Mouse (Mus musculus) layer of hippocampus, adult 8-10 months (tissue): Measurements from ENCODE around the gene Hemgn. TPM values are rescaled to one million over a fixed set of nuclear protein-coding genes. Genes with fewer than 3 reads are reported as not detected.

Experiments
- DNase-seq, 2 experiments: peaks; one replicate each; pipeline ENCODE4 v3.0.0; 2022; ENCODE audit warnings: low spot score in 2 of 2
- total RNA-seq, 4 experiments: library from RNA; stranded (reverse); gene quantifications; 2 replicates each; pipeline ENCODE4 v1.2.4; 2022

Hemgn gene
- total RNA-seq, 4 experiments from 2014 or later, result not detected

DNA sequence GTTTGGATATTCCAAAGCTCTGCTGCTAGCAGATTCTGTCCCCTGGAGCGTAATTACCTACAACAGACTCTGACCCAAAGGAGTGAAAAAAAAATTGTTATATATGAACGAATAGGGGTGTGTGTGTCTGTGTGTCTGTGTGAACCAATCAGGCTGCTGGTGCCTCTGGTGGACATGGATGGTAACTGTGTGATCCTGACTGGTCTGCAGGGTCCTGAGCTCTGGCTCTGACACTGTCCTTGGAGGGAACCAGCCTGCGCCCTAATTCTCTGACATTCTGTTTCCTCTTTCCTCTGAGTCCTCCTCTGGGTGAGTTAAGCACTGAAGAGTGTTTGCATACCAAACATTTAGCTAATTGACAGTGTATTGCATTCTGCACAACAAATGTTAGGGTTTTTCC is 4.2 kb upstream of the Hemgn start:
- DNase-seq, result no peak

DNA sequence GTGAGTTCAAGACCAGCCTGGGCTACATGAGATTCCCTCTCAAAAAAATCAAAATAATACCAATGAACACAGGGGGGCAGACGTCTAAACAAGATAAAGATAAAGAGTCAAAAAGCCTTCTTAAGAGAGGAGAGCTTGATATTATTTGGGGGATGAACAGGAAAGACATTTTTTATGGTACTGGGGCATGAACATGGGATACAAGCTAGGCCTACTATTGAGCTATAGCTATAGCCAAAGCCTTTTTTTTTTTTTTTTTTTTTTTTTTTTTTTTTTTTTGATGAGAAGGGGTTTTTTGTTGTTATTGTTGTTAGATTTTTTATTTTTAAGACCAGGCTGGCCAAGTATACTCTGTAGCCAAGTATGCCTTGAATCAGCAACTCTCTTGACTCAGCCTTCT is 1.2 kb downstream of the Hemgn start:
- DNase-seq, result no peak

DNA sequence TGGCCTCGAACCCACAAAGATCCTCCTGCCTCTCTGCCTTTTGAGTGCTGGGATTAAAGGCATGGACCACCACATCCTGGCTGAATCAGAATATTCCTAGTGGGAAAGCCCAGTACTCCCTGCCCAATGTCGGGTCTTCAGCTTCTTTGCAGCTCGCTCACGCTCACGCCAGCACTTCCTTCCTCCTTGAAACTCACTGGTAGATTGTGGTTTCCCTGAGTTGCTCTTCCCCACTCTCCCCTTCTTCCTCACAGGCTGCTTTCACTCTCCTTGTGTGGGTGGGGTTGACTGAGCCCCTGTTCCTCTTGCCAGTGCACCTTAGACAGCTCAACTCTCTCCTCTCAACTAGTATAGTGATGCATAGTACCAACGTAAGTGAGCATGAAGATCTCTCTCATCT is 1.8 kb downstream of the Hemgn start:
- no peak for DNase-seq

DNA sequence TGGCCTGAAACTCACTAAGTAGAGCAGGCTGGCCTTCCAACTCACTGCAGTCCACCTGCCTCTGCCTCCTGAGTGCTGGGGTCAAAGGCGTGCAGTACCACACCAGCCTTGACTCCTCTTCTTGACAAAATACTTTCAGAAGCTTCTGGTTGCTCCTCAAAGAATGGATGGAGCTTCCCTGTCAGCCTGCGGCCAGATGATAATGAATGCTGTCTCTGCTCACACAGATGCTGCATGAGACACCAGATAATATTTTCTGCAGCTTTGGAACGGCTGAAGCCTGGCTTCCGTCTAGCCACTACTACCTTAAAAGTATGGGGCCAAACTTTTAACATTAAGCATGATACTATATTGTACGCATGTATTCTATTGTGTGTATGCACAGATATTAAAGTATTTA is 2.6 kb downstream of the Hemgn start:
- no peak for DNase-seq

DNA sequence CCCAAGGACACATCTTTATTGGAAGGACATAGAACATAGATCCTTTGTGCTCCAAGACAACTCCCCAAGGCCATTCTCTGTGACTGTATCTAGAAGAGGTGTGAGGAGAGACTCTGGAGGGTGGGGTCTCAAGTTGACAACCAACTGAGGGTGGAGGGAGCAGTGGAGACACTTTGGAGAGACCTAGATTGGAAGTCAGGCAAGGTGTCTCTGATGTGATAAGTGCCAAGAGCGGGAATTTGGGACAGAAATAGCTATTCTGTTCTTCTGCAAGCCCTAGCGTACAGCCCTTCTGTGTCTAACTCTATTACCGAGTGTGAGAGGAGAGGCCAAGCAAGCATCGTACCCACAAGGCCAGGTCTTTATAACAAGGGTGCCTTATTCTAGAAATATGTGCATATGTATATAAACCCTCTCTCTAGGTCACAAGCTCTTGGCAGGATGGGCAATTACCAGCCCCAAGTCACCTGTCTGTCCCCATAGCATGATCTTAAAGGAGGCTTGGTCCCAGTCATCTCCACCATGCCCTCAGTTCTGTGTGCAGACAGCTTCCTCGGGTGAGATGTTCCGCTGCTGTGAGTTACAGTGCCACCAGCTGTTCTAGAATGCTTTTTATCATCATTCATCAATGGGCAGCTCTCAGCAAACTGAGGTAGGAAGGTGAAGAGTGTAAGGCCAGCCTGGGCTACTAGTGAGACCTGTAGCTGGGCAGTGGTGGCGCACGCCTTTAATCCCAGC is 6.2 kb downstream of the Hemgn start:
- no peak for DNase-seq

DNA sequence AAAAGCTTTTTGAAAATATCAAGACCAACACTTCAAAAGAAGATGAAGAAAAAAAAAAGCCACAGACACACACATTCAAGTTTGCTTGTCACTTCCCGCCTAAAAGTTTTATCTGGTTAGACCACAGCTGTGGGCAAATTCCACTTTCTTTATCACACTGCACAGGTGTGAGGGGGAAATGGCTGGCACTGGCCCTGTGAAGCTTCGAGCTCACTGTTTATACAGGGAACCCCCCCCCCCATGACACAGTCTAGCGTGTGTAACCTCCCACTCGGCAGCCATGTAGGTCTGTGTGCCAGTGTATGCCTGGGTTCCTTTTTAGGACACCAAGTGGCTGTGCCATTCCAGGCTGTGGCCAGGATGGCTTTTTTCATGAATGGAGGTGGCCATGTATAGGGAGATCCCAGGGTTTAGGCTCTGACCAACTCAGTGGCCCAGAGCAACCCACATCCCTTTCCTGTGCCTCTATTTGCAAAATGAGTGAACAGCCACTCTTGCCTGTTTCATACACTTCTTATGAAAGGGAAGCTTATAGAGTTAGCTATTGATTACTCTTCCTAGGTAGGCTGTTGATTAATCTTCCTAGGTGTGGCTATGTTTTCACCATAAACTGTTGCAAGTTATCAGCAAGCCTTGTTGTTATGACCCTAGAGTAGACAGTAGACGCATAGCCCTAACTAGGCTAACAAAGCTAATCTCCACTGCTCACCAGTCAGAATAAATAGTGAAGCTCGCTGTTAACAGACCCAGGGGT is 9.1 kb downstream of the Hemgn start:
- no peak for DNase-seq

DNA sequence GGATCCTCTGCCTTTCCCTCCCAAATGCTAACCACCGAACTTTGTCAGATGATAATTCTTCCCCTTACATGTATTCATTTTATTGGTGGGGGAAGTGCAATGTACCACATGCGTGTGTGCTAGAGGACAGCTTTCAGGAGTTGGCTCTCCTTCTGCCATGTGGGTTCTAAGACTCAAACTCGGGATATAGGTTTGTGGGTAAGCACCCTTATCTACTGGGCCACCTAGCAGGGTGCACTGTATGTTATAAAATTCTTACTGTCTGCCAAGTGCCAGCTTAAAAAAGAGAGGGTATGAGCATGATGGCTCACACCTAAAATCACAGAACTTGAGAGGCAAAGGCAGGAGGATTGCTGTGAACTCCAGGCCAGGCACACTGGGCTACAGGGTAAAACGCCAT is 14.5 kb downstream of the Hemgn start:
- no peak for DNase-seq

DNA sequence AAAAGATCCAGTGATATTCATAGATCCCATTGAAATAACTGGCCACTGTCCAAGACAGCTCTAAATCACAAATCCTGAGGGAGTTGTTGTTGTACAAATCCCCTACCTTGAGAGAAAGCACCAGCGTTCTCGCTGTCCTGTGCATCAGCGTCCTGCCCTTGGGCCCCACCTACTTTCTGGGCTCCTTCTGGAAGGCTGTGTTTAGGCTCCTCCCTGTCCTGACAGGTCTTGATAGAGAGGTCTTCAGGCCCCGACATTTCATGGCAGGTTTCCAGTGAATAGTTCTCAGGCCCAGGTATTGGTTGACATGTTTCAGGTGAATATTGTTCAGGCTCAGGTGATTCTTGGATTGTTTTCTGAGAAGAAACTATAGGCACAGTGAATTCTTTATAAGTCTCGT is 17.6 kb downstream of the Hemgn start:
- DNase-seq, result no peak

DNA sequence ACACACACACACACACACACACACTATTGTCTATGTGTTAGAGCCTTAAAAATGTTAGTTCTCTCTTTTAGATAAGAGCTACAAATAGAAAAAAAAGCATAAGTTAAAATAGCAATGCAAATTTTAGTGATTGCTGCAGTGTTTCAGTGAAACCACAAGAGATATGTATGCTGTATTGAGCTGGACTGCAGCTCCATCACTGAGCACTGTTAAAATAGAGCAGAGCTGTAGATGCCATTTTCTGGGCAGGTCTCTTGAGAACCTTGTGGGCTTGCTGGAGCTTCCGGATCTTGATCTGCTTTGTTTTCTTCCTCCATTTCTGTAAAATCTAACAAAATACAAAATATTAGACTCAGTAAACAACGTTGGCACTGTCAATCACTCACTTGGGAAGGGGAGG is 18.9 kb downstream of the Hemgn start:
- DNase-seq, result no peak

DNA sequence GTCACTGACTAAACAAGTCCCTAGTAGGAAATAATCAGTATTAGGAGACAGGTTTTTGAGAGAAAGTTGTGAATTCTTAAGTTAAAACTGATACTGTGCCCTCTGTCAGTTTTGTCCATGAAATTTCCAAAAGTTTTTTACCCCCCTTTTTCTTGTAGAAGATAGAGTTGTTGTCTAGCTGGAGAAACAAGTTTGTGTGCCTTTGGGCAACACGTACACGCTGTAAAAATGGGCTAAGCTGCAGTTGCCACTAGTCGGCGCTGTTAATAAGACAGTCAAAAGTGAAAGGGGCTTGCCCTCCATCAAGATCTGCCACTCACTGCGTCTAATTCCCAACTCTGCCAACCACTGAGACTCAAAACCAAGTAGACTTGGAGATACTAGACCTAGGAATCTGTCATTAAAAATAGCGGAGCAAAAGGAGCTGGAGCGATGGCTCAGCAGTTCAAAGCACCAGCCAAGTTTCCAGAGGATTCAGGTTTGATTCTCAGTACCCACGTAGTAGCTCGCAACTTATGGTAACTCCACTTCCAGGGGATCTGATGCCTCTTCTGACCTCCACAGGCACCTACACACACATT is 22.8 kb downstream of the Hemgn start:
- DNase-seq, result peak; percentile 44 to 74

DNA sequence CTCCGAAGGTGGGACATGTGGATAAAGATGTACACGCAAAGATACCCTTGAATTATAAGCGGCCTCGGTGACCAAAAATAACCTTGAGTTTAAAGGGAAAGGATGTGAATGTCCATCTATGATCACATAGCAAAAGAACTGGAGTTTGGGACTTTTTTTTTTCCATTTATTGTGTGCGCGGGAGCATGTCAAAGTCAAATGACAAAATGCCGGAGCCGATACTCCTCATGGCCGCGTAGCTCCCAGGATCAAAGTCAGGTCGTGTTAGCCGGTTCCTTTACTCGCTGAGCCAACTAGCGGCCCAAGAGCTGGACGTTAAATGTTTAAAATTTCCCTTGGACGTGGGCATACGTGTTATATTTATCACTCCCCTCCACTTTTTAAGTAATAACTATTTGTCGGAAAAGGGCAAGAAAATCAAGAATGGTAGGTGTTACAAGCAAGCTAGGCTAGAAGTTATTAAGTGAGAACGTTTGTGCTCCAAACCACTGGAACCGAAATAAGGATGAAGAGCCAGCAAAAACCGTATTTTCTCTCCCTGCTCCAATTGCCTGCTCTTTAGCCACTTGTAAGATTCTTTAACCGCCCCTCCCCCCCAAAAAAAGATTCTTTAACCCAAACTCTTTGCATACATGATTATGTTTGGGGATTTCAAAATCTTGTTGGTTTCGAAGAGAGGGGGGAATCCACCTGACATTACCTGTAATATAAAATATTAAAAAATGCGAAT is 23.5 kb downstream of the Hemgn start:
- peak in 1 of 2 experiments; percentile 9 for DNase-seq

DNA sequence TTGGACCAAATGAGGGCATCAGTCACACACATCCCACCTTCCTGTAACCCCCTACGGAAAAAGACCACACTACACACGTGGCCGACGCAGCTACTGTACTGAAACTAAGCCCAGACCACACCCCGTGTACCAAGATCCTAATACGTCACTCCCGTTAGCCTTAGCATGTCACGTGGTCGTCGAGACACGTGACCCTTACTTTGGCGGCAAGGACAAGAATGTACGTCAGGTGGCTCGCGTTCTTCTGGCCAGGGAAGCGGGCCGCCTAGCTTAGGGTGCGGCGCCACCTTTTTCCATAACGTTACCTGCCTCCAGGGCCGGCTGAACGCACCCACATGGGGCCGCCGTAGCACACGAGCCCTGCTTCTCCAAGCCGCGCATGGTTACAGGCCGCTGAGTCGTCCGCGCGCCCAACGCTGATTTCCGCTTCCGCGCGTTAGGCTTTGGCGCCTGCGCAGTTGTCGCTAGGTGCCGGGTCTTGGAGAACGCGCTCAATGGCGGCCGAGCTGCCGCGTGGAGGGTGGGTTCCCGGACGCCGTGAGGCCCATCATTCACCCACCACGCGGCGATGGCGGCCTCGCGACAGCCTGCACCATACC is 24.2 kb downstream of the Hemgn start, which contains the start of gene Trmo:
Trmo (minus strand) TSS at position 425 of the 599 bp plus-strand sequence.
- peak; percentile 92 to 95 for DNase-seq

DNA sequence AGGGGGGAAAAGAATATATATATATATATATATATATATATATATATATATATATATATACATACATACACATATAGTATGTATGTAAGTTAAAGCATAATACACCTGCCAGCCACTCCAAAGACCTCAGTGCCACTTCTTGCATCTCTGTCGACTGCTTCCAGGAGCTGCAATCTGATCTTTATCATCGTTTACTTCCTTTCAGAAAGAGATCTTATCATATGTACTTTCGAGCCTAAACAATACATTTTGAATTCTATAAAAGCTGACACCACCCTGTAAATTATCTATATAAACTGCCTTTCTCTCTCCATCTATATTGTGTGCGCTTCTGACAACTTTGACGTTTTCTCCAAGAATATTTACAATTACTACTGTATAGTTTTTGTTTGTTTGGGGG is 24.8 kb downstream of the Hemgn start:
- DNase-seq, result no peak

DNA sequence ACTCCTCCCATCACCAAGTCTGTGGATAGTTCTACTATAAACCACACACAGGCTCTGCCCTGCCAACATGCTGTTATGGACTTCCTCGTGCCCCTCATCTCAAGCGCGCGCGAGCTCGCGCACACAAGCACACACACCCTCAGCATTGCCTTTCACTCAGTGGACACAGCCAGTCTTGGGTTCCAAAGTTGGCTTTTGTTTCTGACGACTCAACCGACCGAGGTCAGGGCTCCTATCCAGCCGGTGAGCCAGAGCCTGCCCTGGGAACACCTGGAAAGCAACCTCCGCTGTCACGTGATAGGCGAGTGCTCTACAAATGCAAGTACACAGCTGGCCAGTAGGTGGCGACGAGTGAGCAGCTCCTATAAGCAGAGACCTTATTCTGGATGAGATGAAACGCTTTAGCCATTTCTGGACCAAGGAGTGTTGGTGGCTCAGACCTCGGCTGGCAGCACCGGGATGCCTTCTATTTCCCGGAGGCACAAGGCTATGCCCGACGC is 38.4 kb downstream of the Hemgn start:
- peak; percentile 75 to 82 for DNase-seq

DNA sequence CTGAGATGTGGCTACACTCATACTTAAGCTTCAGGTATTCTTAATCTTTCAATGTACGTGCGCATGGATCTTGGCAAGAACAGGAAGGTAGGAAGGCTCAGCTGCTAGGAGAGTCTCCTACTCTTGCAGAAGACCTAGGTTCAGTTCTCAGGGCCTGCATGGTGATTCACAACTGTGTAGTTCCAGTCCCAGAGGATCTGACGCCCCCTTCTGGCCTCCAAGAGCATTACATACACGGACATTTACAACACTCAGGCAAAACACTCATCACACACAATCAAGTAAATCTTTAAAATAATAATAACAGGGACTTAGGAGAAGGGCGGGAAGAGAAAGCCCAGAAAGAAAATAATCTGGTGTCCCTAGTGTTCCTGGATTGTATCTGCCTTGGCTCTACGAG is 38.9 kb downstream of the Hemgn start:
- DNase-seq, result no peak

DNA sequence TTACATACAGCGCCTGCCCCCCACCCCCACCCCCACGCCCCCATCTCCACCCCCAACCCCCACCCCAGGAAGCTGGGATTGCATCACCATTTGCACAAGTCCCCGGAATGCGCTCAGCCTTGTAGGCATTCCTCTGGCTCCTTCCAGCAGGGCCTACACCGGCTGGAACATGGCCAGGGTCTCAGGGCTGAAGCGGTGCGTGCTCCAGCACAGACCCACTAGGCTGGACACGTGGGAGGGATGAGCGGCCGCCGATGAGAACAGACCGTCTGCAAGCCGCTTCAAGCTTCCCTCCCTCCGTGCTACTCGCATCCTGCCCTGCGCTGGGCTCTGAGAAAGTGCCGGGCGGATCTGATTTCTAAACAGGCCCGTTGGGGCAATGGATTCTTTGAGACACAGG is 42.3 kb downstream of the Hemgn start:
- no peak for DNase-seq

DNA sequence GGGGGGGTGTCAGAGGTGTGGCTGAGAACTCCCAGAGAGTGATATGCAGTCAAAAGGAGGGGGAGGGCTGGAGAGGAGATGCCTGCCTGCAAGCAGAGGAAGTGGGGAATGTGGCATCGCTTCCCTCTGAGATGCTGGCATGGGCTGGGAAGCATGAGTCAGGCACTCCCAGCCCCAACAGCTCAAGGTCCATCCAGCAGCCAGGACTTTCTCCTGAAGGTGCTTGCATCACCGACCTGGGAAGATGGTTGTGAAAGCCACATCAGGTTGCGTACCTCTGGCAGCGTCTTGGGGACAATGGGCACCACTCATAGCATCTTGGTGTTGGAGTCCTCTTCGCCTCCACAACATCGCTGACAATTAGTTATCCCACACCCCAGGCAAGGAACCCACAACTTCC is 42.9 kb downstream of the Hemgn start:
- no peak for DNase-seq

DNA sequence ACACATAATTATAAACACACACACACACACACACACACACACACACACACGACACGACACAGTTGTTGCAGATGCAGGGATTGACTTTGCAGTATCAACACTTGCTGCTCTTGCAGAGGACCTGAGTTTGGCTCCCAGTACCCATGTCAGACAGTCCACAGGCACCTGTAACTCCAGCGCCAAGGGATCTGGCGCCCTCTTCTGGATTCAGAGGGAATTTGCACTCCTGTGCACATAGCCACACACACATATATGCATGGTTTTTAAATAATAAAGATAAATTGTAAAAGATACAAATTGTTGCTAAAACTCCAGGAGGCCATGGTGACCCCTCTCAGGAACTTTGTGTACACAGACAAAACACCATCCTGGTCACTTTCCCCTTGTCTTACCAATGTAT is 44.2 kb downstream of the Hemgn start:
- no peak for DNase-seq

DNA sequence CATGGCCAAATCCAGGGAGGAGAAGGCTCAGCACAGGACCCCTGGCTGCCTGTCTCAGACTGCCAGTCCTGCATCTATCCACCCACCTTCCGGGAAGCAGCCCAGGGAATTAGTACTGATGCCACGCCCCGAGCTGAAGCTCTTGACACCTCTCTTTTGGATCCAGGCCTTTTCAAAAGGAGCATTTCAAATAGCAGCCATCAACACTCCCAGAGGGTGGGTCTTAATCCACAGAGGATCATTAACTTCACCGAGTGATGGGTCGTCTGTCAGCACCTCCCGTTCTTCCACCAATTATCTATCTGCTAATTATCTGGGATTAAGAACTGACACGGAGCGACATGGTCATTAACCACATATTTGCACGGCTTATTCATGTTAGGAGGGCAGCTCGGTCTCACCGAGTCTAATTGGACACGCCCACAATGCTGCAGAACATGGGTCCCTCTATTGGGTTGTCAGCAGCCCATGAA is 45.8 kb downstream of the Hemgn start:
- no peak for DNase-seq

DNA sequence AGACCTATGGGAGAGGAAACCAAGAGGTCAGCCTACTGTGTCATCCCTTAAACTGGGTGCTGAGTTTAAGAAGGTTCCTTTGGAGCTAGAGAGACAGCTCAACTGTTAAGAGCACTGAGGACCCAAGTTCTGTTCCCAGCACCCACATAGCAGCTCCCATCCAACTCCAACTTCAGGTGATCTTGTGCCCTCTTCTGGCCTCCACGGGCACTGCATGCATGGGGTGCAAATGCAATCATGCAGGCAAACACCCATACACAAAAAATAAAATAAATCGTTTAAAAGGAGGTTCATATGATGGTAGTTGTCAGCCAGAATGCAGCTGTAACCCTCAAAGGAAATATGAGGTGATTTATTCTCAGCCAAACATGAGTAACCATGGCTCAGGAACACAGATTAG is 48.9 kb downstream of the Hemgn start:
- no peak for DNase-seq

DNA sequence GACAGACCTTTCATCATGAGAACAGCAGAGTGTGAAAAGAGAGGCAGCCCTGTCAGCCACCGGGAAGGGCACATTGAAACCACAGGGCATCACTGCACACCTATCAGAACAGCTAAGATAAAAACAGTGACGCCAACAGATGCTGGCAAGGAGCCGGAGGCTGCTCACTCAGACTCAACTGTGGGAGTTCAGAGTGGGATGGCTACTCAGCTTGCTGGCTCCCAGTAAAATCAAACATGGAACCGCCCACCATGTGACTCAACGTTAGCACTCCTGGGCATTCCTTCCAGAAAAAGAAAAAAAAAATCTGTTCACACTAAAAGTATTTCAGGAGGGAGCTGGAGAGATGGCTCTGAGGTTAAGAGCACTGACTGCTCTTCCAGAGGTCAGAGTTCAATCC is 52.0 kb downstream of the Hemgn start:
- DNase-seq, result peak in 1 of 2 experiments; percentile 31
